8 mouse cellular contexts compared by ENCODE assay signal in genomic region chr8:11393161-11393560, GRCm38 (mm10).
DNase-seq lines count a peak whose midpoint lies in the region; ATAC-seq lines count a peak whose summit lies in the region.

No protein-coding gene starts in this region.

- H3K9ac ChIP-seq in forebrain, embryonic 15.5 days (replicated peaks) = no peak overlapping the region
- no peak overlapping the region for H3K9ac ChIP-seq in limb, embryonic 15.5 days

- H3K27ac ChIP-seq in forebrain, embryonic 15.5 days (replicated peaks) = no peak overlapping the region
- peak overlapping the region; percentile 82 for H3K27ac ChIP-seq in limb, embryonic 15.5 days

- H3K4me2 ChIP-seq in forebrain, embryonic 15.5 days (replicated peaks) = no peak overlapping the region
- H3K4me2 ChIP-seq in limb, embryonic 15.5 days = no peak overlapping the region

- peaks cover 8% of the 10 kb centered on the region; the same call in 1 of the 2 replicates for H3K4me1 ChIP-seq in forebrain, embryonic 15.5 days
- H3K4me1 ChIP-seq in limb, embryonic 15.5 days = peaks cover 23% of the 10 kb centered on the region

- no peak overlapping the region for H3K4me3 ChIP-seq in forebrain, embryonic 15.5 days
- H3K4me3 ChIP-seq in limb, embryonic 15.5 days = no peak overlapping the region

- no peaks in the 10 kb centered on the region for H3K36me3 ChIP-seq in forebrain, embryonic 15.5 days
- no peaks in the 10 kb centered on the region for H3K36me3 ChIP-seq in limb, embryonic 15.5 days

- intact Hi-C loops in heart, postnatal 10 days (cut with DNase I) = loop anchor here (1.0 kb wide), 1 partner anchor 80 kb away; no protein-coding TSS in a partner anchor
- intact Hi-C loops in left cerebral cortex, postnatal 10 days (cut with DNase I) = loop anchor here (2.0 kb wide), 1 partner anchor 138 kb away; no protein-coding TSS in a partner anchor

- peak; percentile 63 to 73 for DNase-seq in heart, adult 18-20 months
- no peak for DNase-seq in heart, postnatal 10 days
- peak; percentile 90 for DNase-seq in 3T3-L1 (ENCODE audit: low read depth, low spot score)
- no peak for DNase-seq in left cerebral cortex, postnatal 10 days (ENCODE audit: extremely low spot score in 1 of 2, low spot score in 2 of 2)
- no peak for DNase-seq in right cerebral cortex, postnatal 4 days
- no peak for DNase-seq in cerebellum, postnatal 14 days

- H3K27me3 ChIP-seq in forebrain, embryonic 15.5 days = no peaks in the 10 kb centered on the region
- H3K27me3 ChIP-seq in limb, embryonic 15.5 days = no peaks in the 10 kb centered on the region

- peak; percentile 69 for ATAC-seq in forebrain, embryonic 15.5 days (replicated peaks)
- ATAC-seq in limb, embryonic 15.5 days (ENCODE audit: insufficient number of reproducible peaks, low FRiP score, low TSS enrichment, low read depth) = peak; percentile 61

- H3K9me3 ChIP-seq in forebrain, embryonic 15.5 days = no peaks in the 10 kb centered on the region
- H3K9me3 ChIP-seq in limb, embryonic 15.5 days = no peaks in the 10 kb centered on the region

- 43% methylated on average over 7 of the region's 7 CpGs for WGBS in forebrain, embryonic 15.5 days
- 29% methylated on average over 7 of the region's 7 CpGs for WGBS in limb, embryonic 15.5 days

Comparison
In these comparisons a context has a peak if more than half of its experiments do, and no peak if none do; other contexts are left out.
1. DNase-seq: peak in heart, adult 18-20 months (2 of 2) and 3T3-L1 (single experiment); none in heart, postnatal 10 days (0 of 2), left cerebral cortex, postnatal 10 days (0 of 2), right cerebral cortex, postnatal 4 days (single experiment) and cerebellum, postnatal 14 days (0 of 2).